Mouse (Mus musculus): ENCODE measurements at regions not wholly inside any gene's neighbourhood (a gene's known extent, or its start where the extent isn't known, plus 50 kb on each side); places are given as distances from the start of the nearest gene placed in this dataset.

- TF ChIP-seq CTCF (IDR thresholded peaks at IDR 0.05; ENCODE audit: borderline replicate concordance, insufficient read depth, low read depth, low read length) (no peak), POLR2A (IDR thresholded peaks at IDR 0.05; ENCODE audit: borderline replicate concordance, insufficient read depth, low read length) (no peak)
Measured at GRCm38 (mm10) chr2:108635644-108636043, 644.9 kb upstream of the Kif18a start.

Data from cerebellum, adult 2 months (tissue).